Mouse (Mus musculus): ENCODE data around the gene Wasl. TPM values are rescaled to one million over a fixed set of nuclear protein-coding genes. Genes with fewer than 3 reads are reported as not detected.
A peak's percentile ranks its signal among the peaks of the same experiment; 100 is the strongest.

Gene Wasl
- polyA plus RNA-seq, 1 experiment = 39.3 TPM

- 83% methylated on average over 6 of the region's 6 CpGs for WGBS
- Histone ChIP-seq H3K36me3 (ENCODE audit: control insufficient read depth, insufficient read depth, low read length) (no peaks in the 10 kb centered on the region), H3K27ac (ENCODE audit: insufficient read depth, low read depth, low read length) (no peak overlapping the region), H3K4me3 (ENCODE audit: insufficient read depth, low read depth, low read length) (no peak overlapping the region), H3K27me3 (replicated peaks; ENCODE audit: control insufficient read depth, insufficient read depth, low read length) (no peaks in the 10 kb centered on the region), H3K4me1 (ENCODE audit: control insufficient read depth, insufficient read depth, low read length) (peaks cover 13% of the 10 kb centered on the region)
- TF ChIP-seq POLR2A (IDR thresholded peaks at IDR 0.05; ENCODE audit: low read depth, low read length) (no peak), CTCF (conservative IDR thresholded peaks at IDR 0.05; ENCODE audit: insufficient read depth, insufficient read length, low read depth, low read length) (no peak)
- DNase-seq = no peak
Measured at GRCm38 (mm10) chr6:24645346-24646053, 19.3 kb downstream of the Wasl start.

- TF ChIP-seq POLR2A (IDR thresholded peaks at IDR 0.05; ENCODE audit: low read depth, low read length) (no peak), CTCF (conservative IDR thresholded peaks at IDR 0.05; ENCODE audit: insufficient read depth, insufficient read length, low read depth, low read length) (no peak)
- DNase-seq = no peak
- no peak overlapping the region for H3K4me3 ChIP-seq (ENCODE audit: insufficient read depth, low read depth, low read length)
- peaks cover 13% of the 10 kb centered on the region for H3K4me1 ChIP-seq (ENCODE audit: control insufficient read depth, insufficient read depth, low read length)
- no peaks in the 10 kb centered on the region for H3K27me3 ChIP-seq (replicated peaks; ENCODE audit: control insufficient read depth, insufficient read depth, low read length)
- no peak overlapping the region for H3K27ac ChIP-seq (ENCODE audit: insufficient read depth, low read depth, low read length)
- no peaks in the 10 kb centered on the region for H3K36me3 ChIP-seq (ENCODE audit: control insufficient read depth, insufficient read depth, low read length)
- 81% methylated on average over 3 of the region's 3 CpGs for WGBS
Measured at GRCm38 (mm10) chr6:24642960-24643359, 21.8 kb downstream of the Wasl start.

- H3K36me3 ChIP-seq (ENCODE audit: control insufficient read depth, insufficient read depth, low read length) = no peaks in the 10 kb centered on the region
Measured at GRCm38 (mm10) chr6:24642161-24642560, 22.6 kb downstream of the Wasl start.

GRCm38 (mm10) chr6:24641286-24641685 lies 23.5 kb downstream of the Wasl start:
- DNase-seq = no peak
- TF ChIP-seq CTCF (conservative IDR thresholded peaks at IDR 0.05; ENCODE audit: insufficient read depth, insufficient read length, low read depth, low read length) (no peak), POLR2A (IDR thresholded peaks at IDR 0.05; ENCODE audit: low read depth, low read length) (no peak)
- WGBS = 94% methylated on average over 4 of the region's 4 CpGs

More at GRCm38 (mm10) chr6:24642161-24642560, 22.6 kb downstream of the Wasl start:
- DNase-seq = no peak
- no peaks in the 10 kb centered on the region for H3K27me3 ChIP-seq (replicated peaks; ENCODE audit: control insufficient read depth, insufficient read depth, low read length)
- no peak for TF ChIP-seq POLR2A (IDR thresholded peaks at IDR 0.05; ENCODE audit: low read depth, low read length)
- TF ChIP-seq CTCF (conservative IDR thresholded peaks at IDR 0.05; ENCODE audit: insufficient read depth, insufficient read length, low read depth, low read length) = no peak
- peaks cover 10% of the 10 kb centered on the region for H3K4me1 ChIP-seq (ENCODE audit: control insufficient read depth, insufficient read depth, low read length)
- WGBS = 85% methylated on average over 2 of the region's 2 CpGs
- no peak overlapping the region for H3K4me3 ChIP-seq (ENCODE audit: insufficient read depth, low read depth, low read length)
- H3K27ac ChIP-seq (ENCODE audit: insufficient read depth, low read depth, low read length) = no peak overlapping the region

GRCm38 (mm10) chr6:24635814-24636213 lies 29.0 kb downstream of the Wasl start:
- Histone ChIP-seq H3K27ac (ENCODE audit: insufficient read depth, low read depth, low read length) (no peak overlapping the region), H3K4me1 (ENCODE audit: control insufficient read depth, insufficient read depth, low read length) (no peaks in the 10 kb centered on the region), H3K27me3 (replicated peaks; ENCODE audit: control insufficient read depth, insufficient read depth, low read length) (no peaks in the 10 kb centered on the region), H3K36me3 (ENCODE audit: control insufficient read depth, insufficient read depth, low read length) (no peaks in the 10 kb centered on the region), H3K4me3 (ENCODE audit: insufficient read depth, low read depth, low read length) (no peak overlapping the region)
- TF ChIP-seq POLR2A (IDR thresholded peaks at IDR 0.05; ENCODE audit: low read depth, low read length) (no peak), CTCF (conservative IDR thresholded peaks at IDR 0.05; ENCODE audit: insufficient read depth, insufficient read length, low read depth, low read length) (peak; percentile 54)
- 81% methylated on average over 2 of the region's 2 CpGs for WGBS
- peak; percentile 47 for DNase-seq

More at GRCm38 (mm10) chr6:24641286-24641685, 23.5 kb downstream of the Wasl start:
- H3K4me3 ChIP-seq (ENCODE audit: insufficient read depth, low read depth, low read length) = no peak overlapping the region
- no peaks in the 10 kb centered on the region for H3K36me3 ChIP-seq (ENCODE audit: control insufficient read depth, insufficient read depth, low read length)
- no peaks in the 10 kb centered on the region for H3K27me3 ChIP-seq (replicated peaks; ENCODE audit: control insufficient read depth, insufficient read depth, low read length)
- no peak overlapping the region for H3K27ac ChIP-seq (ENCODE audit: insufficient read depth, low read depth, low read length)
- H3K4me1 ChIP-seq (ENCODE audit: control insufficient read depth, insufficient read depth, low read length) = peaks cover 10% of the 10 kb centered on the region

GRCm38 (mm10) chr6:24634065-24634464 lies 30.7 kb downstream of the Wasl start:
- 76% methylated on average over 3 of the region's 3 CpGs for WGBS
- no peak overlapping the region for H3K4me3 ChIP-seq (ENCODE audit: insufficient read depth, low read depth, low read length)

GRCm38 (mm10) chr6:24632061-24632460 lies 32.7 kb downstream of the Wasl start:
- DNase-seq = peak; percentile 42
- Histone ChIP-seq H3K27me3 (replicated peaks; ENCODE audit: control insufficient read depth, insufficient read depth, low read length) (no peaks in the 10 kb centered on the region), H3K4me3 (ENCODE audit: insufficient read depth, low read depth, low read length) (no peak overlapping the region), H3K27ac (ENCODE audit: insufficient read depth, low read depth, low read length) (no peak overlapping the region), H3K4me1 (ENCODE audit: control insufficient read depth, insufficient read depth, low read length) (no peaks in the 10 kb centered on the region), H3K36me3 (ENCODE audit: control insufficient read depth, insufficient read depth, low read length) (peaks cover 1% of the 10 kb centered on the region; the same call in 1 of the 2 replicates)
- no peak for TF ChIP-seq CTCF (conservative IDR thresholded peaks at IDR 0.05; ENCODE audit: insufficient read depth, insufficient read length, low read depth, low read length)
- no peak for TF ChIP-seq POLR2A (IDR thresholded peaks at IDR 0.05; ENCODE audit: low read depth, low read length)
- 50% methylated on average over 4 of the region's 4 CpGs for WGBS

More at GRCm38 (mm10) chr6:24634065-24634464, 30.7 kb downstream of the Wasl start:
- peaks cover 1% of the 10 kb centered on the region; the same call in 1 of the 2 replicates for H3K36me3 ChIP-seq (ENCODE audit: control insufficient read depth, insufficient read depth, low read length)
- no peak overlapping the region for H3K27ac ChIP-seq (ENCODE audit: insufficient read depth, low read depth, low read length)
- no peaks in the 10 kb centered on the region for H3K27me3 ChIP-seq (replicated peaks; ENCODE audit: control insufficient read depth, insufficient read depth, low read length)
- H3K4me1 ChIP-seq (ENCODE audit: control insufficient read depth, insufficient read depth, low read length) = no peaks in the 10 kb centered on the region
- no peak for TF ChIP-seq POLR2A (IDR thresholded peaks at IDR 0.05; ENCODE audit: low read depth, low read length)
- no peak for TF ChIP-seq CTCF (conservative IDR thresholded peaks at IDR 0.05; ENCODE audit: insufficient read depth, insufficient read length, low read depth, low read length)
- no peak for DNase-seq
